Mouse (Mus musculus) left cerebral cortex, postnatal 36 days (tissue): ENCODE measurements around the gene Slc27a1. TPM values are rescaled to one million over a fixed set of nuclear protein-coding genes. Genes with fewer than 3 reads are reported as not detected.

ENCODE experiments used
- DNase-seq, 2 experiments: peaks; one replicate each; pipeline ENCODE4 v3.0.0; 2021 to 2022; ENCODE audit warnings: low spot score in 2 of 2, mixed read lengths in 1 of 2
- intact Hi-C: fragments of 180-260 bp; cut with DNase I; formaldehyde crosslinking; loops from one replicate; pipeline ENCODE4 v1.15.1; 2025
- total RNA-seq, 2 experiments: library from RNA; stranded (reverse); gene quantifications; 2 replicates each; pipeline ENCODE4 v1.2.3; 2021

Gene Slc27a1
- total RNA-seq, 2 experiments from 2014 or later = 94.7 to 109 TPM

DNA sequence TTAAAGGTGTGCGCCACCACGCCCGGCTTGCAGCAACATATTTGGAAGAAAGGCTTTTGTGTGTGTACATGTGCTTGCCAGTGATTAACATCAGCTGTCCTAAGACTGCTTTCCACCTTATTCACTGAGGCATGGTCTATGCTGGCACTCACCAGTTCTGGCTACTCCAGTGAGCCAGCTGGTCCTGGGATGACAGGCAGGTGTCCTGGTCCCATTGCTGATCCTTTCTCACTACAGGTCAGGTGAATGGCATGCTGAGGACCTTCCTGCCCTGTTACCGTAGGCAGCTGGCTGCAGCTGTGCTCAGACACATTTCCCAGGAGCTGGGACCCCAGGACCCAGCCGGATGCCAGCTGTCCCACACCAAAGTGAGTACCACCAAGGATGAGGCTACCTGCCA lies 30.2 kb downstream of the Slc27a1 start:
- DNase-seq = no peak
- intact Hi-C loops = loop anchor here (2.0 to 5.0 kb wide), 2 partner anchors 42 to 63 kb away; no protein-coding TSS in a partner anchor

DNA sequence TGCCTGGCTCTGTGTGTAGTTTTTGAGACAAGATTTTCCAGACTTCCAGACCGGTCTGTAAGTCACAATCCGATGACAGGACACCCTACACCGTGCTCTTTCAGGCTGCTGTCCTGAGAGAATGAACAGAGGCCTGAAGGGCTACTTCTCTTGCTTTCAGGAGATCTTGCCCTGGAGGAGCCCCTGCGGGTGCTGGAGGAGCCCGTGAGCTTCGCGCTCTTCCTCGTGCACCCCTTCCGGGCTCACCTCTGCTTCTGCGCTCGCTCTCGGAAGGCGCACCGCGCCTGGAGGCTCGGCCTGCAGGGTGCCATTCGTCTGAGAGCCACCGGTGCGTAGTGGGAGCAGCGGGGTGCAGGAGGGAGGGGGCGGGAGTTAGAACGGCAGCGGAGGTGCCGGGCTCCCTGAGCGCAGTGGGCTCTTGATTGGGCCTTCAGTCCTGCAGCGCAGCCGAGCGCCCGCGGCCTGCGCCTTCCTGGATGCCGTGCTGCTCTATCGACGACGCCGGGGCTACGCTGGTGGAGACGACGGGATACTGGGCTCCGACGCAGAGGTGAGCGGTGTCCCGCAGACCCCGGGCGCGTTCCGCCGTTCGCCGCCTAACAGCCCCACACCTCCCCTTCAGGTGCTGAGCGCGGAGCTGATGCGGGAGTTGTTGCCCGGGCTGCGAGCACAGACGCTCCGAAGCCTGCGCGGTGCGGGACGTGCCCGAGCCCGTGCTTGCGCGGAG lies 33.4 kb downstream of the Slc27a1 start:
- no peak for DNase-seq
- intact Hi-C loops = no loop called here

DNA sequence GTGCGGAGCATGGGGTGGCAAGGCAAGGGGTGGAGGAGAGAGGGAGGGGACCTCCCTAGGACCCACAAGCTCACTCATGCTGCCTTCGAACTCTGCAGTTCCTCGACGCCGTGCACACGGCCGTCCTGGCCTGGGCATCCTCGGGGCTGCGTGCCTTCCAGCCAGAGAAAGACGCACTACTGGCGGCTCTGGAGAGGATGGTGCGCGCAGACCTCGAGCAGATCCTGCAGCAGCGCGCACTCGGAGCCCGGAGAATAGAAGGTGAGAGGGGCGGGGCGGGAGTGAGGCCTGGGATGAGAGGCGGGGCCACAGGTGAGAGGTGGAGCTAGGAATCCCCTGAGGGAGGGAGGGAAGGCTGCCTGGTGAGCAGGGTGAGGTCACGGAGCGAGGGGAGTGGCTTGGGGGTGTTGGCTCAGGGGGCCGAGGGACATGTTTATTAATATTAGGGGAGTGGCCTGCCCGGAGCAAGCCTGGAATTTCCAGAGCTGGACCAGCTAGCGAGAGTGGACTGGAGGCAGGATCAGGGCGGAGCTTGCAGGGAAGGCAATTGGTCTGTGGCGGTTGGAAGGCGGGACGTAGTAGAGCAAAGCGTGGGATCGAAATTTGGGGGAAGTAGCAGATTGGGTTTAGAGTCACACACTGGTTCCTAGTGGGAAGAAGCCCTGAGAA lies 34.1 kb downstream of the Slc27a1 start:
- intact Hi-C loops = no loop called here
- no peak for DNase-seq

DNA sequence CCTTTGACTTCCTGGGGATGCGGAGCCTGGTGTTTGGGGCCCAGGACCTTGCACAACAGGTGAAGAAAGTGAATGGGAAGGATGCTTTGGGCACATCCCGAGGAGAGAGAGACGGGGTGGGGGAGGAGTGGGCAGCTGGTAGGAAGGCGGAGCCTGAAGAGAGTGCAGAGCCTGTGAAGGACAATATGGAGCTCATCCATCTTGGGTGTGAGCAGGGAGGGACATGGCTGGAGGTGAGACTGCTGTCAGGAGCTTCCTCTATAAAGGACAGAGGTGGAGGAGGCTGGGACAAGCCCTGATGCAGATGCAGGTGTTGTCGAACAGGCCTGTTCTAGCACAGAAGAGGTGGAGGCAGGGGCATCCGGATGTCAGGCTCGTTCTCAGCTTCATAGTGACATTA lies 35.3 kb downstream of the Slc27a1 start:
- intact Hi-C loops = no loop called here
- no peak for DNase-seq

DNA sequence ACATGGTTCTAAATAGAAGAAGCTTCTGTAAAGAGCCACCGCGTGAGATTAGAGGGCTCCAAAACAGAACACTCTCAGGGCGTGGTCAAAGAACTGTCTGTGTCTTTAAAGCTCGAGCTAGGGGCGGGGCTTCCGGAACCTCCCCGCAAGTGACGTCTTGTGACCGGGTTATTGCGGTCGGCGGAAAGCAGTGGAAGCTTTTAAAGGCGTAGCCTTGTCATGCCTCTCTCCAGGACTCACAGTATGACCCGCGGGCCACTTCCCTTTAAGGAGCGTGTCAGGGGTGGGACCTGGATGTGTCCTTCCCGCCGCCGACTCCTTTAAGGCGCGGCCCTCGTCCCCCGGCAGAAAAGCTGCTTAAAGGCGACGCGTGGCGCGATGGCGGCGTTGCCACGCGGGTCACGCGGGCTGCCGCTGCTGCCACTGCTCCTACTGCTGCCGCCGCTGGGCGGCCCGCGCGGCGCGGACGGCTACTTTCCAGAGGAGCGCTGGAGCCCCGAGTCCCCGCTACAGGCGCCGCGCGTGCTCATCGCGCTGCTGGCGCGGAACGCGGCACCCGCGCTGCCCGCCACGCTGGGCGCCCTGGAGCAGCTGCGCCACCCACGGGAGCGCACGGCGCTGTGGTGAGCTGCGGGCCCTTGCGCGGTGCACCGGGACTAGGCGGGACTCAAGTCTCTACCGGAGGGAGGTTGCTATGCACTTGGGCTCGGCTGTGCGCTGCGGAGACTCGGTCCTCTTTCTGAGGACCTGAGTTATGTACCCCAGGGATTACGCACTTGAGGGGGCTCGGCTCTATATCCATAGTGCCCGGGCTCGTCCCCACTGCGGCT lies 42.4 kb downstream of the Slc27a1 start, which contains the start of gene Colgalt1:
Gene Colgalt1, plus strand, starts transcription at position 177 of the 830 bp plus-strand sequence.
- intact Hi-C loops = loop anchor here (5.0 kb wide), 1 partner anchor 51 kb away; no protein-coding TSS in a partner anchor
- DNase-seq = peak; percentile 98

DNA sequence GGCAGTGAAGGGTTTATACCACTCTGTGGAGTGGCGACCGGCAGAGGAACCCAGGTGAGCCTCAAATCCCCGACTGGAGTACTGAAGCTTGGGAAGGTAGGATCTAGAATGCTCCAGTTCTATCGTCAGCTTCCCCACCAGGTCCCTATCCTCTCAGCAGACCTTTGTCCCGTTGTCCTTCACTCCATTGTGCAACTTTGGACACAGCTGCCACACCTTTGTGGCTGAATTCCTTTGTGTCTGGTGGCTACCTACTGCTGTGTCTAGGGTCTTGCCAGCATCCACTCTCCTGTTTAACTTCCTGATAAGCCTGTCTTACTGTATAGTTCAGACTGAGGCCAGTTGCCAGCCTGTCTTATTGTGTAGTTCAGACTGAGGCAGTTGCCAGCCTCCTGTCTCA lies 43.5 kb downstream of the Slc27a1 start:
- intact Hi-C loops = loop anchor here (5.0 kb wide), 1 partner anchor 50 kb away; no protein-coding TSS in a partner anchor
- no peak for DNase-seq

DNA sequence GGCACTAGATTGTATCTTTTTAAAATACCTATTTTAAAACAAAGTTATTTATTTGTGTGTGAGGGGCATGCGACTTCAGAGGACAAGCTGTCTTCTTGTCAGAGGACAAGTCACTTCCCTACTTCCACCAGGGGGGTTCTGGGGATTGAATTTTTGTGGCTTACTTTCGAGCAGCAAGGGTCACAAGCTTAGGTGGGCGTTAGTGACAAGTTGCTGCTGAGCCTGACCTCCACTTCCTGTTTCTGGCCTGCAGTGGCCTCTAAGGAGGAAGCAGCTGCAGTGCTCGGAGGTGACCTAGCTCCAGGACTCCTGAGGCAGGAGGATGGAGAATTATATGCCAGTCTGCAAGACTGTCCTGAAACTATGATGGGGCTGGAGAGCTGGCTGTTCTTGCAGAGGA lies 44.7 kb downstream of the Slc27a1 start:
- DNase-seq = no peak
- intact Hi-C loops = loop anchor here (5.0 kb wide), 1 partner anchor 49 kb away; no protein-coding TSS in a partner anchor

DNA sequence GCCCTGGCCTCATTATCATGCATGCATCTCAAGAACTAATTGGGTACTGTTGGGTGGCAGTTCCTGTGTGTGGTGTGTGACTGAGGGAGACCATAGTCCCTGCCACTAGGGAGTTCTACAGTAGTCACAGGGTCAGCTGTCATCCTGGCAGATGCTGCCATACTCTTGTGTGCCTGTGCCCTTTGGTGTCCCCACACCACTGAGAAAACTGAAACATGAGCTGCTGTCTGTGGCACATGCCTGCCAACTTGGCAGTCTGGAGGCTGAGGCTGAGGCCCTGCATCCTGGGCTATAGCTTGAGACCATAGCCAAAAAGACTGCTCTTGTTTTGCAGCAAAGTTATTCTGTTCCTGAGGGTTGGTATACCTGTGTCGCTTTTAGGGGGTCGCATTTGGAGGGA lies 51.1 kb downstream of the Slc27a1 start:
- no peak for DNase-seq
- intact Hi-C loops = no loop called here

DNA sequence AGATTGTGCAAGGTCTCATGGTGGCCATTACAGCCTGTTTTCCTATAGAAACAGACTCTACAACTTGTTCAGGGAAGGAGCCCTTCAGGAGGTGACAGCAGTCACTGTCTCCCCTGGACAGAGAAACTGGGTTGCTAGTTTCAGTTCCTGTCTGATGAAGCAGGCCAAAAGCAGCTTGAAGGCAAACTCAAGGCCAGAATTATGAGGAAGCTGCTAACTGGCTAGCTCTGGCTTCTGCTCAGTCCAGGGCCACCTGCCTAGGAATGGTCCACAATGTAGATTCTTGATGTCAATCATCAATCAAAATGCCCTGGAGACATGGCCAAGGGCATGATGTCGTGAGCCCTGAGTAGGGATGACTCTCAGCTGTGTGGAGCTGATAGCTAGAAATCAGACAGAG lies 56.4 kb downstream of the Slc27a1 start:
- intact Hi-C loops = no loop called here
- DNase-seq = no peak

DNA sequence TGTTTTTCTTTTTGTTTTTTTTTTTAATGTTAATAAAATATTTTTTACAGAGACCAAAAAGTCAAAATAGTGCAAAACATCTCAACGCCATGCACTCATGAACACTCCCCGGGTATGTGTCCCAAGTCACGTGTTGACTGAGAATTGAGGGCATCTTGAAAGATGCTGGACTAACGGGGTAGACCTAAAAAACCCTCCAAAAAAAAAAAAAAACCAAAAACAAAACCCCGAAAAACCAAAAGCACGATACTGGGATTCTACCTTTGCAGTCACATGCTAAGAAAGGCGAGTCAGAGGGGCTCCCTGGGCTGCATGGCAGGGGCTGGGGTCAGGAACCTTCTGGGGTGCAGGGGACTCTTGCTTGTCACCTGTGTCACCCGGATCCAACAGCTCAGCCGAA lies 58.1 kb downstream of the Slc27a1 start:
- intact Hi-C loops = no loop called here

DNA sequence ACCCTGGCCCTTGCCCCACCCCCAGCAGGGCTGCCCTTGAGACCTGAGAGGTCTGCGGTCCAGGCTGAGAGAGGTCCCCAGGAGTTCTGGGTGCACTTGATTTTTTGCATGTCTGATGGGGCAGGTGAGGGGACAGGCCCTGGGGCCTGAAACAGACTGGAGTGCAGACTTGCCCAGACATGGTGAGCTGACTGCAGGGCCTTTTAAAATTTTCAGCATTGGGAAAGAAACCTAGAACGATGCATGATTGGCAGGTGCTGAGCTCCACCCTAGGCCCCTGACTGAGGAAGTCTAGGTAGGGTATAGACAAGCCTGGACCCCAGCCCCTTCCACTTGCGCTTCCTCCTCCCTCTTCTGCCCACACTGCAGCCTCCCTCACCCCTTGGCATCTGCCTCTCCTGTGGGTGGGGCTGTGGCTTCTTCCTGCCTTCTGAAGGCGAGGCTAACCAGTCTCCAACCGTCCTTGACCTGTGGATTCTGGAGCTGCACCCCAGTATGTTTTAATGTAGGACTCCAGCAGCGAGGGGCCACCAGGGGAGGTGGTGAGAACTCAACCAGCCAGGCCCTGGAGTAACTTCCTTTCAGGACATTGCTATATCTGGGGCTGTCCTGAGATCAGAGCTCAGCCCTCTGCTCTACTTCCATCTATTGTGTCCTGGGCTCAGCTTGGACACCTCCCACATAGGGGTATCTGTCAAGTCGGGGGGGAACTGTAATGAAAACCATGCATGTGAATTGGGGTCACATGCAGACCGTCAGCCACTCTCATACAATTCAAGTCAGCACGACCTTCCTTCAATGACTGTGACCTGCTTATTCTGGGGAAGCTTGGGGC lies 58.8 kb downstream of the Slc27a1 start:
- no peak for DNase-seq

More for the DNA sequence above, 58.1 kb downstream of the Slc27a1 start:
- DNase-seq = no peak

DNA sequence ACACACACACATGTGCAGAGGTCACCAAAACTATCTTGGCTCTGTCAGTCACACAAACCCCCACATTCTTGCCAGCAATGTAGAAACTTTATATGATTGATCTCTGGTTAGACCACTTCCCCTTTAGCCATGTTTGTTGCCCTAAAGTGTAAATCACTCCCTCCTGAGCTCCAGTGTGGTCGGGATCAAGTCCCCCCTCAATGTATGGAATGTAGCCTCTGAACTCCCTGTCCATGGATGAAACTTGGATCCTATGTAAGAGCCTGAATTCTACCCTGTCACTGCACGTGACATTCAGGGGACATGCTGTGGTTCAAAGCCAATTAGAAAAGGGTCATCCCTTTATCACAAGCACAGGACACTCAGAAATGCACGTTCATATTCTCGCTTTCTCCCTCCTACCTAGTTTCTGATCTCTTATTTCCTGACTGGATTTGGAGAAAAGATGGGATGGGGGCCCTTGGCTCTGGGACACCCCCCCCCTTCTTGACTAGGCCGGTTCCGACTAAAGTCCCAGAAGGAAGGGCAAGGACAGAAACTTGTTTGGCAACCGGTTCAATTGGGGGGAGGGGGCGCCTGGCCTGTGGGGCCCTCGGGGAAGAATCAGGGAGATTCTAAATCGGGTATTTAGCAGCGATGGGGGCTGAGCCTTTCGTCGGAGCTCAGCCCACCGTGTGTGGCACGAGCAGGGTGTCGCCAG lies 59.9 kb downstream of the Slc27a1 start:
- intact Hi-C loops = no loop called here

More for the DNA sequence above, 58.8 kb downstream of the Slc27a1 start:
- intact Hi-C loops = no loop called here

DNA sequence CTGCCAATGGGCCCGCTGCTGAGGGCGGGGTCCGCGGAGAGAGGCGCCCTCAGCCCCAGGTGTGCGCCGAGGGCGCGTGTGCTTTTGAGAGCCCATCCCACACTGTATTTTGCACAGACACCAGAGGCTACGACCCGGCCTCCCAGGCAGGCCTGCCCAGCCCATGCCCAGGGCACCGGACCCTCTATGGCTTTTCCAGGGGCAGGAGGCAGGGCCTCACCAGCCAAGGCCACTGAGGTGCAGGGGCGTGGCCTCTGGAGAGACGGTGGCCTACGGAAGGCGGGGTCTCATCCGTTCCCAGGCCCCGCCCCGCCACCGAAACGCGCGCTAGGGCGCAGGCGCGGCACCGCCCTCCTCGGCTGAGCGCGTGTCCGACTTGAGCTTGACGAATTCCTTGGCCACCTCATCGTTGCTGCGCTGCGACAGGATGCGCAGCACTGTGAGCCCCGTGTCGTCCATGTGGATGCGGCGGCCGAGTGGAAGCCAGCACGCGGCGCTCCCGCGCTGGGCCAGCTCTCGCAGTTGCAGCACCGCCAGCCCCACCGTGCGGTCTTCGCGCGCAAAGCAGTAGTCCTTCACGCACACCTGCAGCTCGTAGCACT lies 60.5 kb downstream of the Slc27a1 start:
- peak; percentile 90 to 92 for DNase-seq
- intact Hi-C loops = no loop called here

More for the DNA sequence above, 59.9 kb downstream of the Slc27a1 start:
- no peak for DNase-seq

DNA sequence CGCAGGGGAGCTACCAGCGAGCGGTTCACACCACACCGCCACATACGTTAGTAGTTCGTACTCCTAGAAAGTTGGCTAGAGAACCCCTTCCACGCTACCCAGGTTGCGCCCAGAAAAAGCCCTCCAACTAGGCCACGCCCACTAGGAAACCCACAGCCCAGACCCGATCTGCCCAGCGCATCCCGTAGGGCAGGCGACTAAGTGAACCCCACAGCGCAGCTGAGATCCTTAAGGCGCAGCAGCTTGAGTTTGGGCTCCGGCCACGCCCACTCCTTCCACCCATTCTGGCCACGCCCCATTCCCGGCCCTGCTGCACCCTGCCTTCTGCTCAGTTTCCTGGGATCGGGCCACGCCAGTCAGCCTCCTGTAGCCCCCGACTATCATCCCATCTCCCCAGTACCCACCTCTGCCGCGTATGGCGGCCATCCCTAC lies 61.1 kb downstream of the Slc27a1 start:
- intact Hi-C loops = no loop called here
- DNase-seq = no peak

DNA sequence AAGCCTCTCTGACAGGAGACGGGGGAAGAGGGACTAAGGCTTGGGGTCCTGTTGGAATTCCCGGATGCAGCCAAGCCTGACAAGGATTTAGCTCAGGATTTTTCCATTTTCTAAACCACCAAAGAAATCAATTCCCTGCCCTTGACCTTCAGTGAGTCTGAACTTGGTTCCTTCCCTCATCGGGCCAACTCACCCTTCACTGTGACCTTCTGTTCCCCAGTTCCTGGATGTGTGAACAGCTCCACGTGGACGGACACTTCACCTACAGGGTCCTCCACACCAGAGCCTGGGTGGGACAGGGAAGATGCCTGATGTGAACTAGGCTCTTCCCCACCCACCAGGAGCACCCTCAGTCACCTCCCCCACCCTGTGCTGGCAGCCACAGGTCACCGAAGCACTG lies 62.1 kb downstream of the Slc27a1 start:
- DNase-seq = no peak
- intact Hi-C loops = no loop called here

DNA sequence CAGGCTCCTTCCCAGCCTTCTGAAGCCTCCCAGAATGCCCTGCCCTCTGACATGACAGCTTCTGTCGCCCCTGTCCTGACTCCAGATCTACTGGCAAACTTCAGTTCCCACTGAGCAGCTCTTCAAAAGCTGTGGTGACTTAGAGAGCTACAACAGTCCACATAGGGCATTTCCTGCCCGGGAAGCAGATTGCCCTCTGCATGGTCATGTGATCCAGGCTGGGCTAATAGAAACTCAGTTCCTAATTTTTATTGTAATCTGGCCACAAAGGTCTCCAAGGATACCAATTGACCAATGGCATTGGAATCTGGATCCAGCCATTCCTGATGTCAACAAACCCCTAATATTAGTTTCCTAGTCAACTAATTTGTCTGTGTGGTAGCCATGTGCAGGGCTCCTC lies 63.2 kb downstream of the Slc27a1 start:
- DNase-seq = no peak
- intact Hi-C loops = no loop called here

DNA sequence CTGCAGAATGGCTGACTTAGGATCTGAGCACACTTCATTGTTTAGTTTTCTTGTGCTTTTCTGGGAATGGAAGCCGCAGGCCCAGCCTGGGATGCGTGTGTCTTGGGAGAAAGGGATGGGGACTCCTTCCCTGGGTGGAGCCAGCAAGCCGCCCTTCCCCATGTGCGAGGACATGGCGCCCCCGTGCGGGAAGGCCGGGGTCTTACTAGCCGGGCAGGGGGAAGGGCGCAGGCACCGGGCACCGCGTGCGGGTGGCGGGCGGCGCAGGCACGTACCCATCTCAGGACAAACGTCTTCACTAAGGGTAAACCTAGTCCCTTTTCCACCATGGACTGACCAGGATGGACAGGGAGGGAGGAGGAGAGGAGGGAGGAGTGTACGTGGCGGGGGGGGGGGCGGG lies 64.5 kb downstream of the Slc27a1 start:
- DNase-seq = no peak
- intact Hi-C loops = no loop called here

DNA sequence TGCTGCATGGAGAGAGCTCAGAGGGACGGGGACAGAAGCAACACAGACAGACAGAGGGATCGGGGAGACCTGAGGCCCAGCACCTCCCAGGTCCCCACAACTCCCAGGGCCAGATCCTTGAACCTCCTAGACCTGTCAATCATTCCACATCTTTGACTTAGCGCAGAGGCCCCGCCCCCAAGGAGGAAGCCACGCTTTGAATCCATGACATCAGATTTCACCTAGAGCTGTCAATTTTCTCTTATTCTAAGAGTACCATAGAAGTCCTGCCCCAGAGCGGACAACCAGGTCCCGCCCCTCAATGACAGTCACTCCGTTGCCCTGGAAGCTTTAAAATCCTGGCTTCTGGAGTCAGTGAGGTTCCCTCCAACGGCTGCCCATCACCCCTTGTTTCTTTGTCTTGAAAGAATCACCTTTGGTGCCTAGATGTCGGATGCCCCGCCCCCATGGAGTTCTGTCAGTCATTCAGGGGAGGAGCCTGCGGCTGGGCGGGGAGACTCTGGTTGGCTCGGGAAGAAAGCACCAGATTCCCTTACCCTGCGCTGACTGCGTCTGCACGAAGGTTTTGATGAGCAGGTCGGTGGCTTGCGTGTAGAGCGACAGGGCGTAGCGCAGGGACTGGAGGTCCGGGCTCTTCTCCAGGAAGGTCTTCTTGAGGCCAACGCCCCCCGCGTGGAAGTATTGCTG lies 65.4 kb downstream of the Slc27a1 start:
- no peak for DNase-seq
- intact Hi-C loops = no loop called here
